Mouse (Mus musculus) ZHBTc4 (cell line): ENCODE measurements around the gene Rfesd.
A peak's percentile ranks its signal among the peaks of the same experiment; 100 is the strongest.

Experiments used
- DNase-seq: peaks from one replicate; pipeline ENCODE4 v3.0.0-alpha.2; 2011; ENCODE audit warnings: low read depth, low spot score

Gene Rfesd

DNA sequence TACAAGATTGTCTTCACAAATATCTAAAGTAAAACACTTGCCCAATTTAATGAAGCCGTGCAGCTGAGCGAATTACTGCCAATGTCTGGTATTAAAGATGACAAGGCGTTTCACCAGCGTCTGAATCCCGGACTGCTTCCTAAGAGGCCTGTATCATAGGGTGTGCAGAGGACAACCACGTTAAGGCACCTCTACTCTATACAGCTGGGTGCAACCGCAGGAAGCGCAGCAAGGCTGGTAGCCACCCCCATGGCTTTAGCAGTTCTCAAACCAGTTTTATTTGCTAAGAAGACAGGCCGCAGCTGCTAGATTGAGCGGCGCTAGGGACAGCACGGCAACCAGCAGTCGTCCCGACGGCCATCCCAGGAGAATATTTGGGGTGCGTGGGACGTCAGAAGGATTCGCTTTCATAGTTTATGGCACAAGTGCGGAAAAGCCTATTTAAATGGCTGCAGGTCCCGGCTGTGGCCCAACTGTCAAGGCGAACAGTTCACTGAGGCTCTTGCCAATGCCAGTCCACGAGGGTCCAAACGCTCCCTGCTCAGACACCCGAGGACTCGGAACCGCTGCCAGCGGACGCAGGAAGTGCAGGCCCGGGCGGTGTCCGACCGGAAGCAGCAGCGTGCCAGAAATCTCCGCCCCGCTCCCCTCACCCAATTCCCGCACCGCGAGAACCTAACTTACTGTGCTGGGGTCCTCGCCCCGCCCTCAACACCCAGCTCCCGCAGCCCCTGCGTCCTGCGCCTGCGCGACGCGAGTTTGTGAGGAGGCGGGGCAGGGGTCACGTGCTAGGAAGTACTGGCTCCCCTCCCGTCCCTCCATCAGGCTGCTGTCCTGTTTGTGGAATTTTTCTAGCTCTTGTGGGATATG lies at the start of gene Rfesd:
TSS of gene Rfesd (minus strand) at position 746 of the 870 bp plus-strand sequence.
- peak; percentile 99 for DNase-seq

DNA sequence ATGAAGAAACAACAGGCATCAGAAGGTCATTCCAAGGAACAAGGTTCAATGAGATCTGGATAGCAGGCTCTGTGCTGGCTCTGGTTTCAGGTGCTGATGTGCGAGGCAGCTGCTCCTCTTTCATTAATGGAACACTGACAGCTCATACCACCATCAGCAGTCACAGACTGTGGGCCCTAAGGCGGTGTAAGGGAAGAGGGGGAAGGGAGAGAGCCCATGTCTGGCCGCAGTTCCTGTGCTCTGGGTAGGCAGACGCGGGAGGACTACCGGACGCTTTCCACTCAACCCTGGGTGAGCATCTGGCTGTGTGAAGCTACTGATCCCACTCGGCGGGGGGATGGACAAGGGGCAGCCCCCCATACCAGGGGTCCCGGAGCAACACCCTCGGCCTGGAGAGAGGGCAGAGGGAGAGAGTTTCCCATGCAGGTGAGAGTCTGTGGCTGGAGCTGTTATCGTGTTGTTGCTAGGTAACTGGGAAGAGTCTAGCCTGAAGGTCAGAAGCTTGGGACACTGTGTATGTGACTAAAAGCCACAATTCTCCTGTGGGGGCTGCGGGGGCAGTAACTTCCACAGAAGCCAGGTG lies 45.9 kb upstream of the Rfesd start:
- DNase-seq, result peak; percentile 34

DNA sequence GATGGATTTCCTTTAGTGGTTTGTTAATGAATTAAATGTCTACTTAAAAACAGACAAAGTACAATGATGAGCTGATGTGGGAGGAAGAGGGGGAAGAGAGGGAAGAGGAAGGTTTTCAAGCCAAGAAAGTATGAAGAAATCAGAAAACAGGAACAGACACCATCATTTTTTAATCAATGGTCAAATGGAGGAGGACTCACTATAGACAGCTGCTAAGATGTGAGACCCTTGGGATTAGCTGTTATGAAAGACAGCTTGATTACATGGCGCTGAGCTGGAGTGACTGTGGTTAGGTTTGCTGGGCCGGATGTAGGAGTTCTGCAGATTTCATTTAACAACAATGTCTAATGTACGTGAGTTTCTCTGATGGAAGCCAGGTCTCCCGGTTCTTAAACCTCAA lies 45.0 kb upstream of the Rfesd start:
- DNase-seq, result no peak

DNA sequence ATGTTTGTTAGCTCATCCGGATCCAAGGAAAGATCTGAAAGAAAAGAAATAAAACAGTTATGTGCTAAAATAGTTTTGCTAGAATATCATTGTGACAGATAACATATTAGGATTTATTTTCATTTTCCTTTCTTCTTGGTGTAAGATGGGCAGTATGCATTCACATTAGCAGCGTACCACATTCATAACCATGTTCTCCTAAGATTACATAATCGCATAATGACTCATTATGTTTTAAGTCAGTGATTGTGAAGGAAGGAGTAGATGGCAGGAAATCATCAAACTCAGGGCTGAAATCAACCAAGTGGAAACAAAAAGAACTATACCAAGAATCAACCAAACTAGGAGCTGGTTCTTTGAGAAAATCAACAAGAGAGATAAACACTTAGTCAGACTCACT lies 44.0 kb upstream of the Rfesd start:
- DNase-seq, result no peak

DNA sequence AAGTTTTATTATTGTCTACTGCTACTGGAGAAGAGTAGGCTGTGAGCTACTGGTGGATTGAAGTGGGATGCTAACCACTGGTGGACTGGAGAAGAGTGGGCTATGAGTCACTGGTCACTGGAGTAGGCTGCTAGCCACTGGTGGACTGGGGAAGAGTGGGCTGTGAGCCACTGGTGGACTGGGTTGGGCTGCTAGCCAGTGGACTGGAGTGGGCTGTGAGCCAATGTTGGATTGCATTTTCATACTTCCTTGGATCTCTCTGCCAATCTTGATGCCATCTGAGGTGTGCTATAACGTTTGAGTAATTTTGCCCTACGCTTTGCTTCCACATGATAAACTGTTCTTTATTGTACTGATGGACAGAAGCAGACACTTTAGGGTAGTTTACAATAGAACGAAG lies 43.6 kb upstream of the Rfesd start:
- no peak for DNase-seq

DNA sequence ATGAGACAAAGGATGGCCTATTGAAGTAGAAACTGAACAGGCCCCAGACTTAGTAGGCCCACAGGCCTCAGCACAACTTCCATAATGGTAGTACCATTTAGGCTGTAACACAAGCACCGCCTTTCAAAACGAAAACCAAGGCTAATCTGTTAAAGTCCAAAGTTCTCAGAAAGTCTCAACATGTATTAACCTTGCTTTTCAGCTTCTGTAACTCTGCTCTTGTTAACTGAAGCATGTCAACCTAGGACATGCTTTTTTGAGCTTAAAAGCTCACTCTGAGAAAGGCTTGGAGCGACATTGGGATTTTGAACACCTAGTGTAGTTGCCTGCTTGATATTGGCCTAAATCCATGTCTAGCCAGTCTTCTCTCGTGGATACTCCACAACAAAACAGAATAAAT lies 41.1 kb upstream of the Rfesd start:
- DNase-seq, result no peak

DNA sequence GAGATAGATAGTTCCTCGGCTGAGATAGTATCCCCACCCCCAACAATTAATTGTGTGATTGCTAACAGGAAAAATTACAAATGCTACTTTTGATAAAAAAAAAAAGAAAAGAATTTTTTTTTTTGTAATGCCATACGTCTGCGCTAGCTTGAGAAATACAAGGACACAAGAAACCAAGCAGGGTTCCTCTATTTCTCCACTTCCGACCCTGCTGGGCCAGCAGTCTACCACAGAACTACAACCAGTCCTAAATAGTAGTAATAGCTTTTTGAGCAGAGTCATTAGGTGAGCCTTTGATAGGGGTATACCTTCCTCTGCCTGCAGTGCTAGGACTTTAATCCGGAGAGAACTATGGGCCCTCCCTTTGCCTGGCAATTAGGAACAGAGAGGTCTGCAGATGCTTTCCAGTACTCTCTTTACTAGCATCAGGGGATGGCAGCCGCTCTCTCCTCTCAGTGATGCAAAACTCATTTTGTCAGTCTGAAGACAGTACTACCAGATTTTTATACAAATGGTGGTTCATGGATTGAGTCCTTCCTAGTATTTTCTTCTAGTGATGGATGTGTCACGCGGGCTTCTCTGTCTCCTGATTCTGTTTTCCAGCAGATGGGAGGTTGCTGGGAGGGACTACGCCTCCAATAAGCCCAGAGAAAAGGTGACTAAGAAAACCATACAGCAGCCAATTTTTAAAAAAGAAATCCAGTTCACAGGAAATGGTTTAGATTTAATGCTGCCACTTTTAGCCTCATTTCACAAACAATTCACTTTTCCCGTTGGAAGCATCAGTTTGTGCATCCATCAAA lies 38.9 kb upstream of the Rfesd start:
- DNase-seq, result no peak

DNA sequence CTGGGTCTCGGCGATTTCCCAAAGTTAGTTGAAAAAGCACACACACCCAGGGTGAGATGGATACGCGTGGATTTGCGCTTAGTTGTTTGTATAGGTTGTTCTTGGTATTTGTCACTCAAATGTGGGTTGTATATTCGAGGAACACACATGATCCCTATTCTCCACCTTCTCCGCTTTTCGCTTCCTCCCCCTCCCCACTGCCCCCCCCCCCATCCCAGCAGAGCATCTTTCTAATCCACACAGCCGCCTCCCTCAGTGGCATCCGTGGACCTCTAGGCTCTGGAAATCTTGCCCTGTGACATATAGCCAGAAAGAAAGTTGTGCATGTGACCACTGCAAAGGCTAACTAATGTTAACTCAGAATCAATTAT lies 38.4 kb upstream of the Rfesd start, which contains the start of gene Gpr150:
TSS of gene Gpr150 (minus strand) at position 101 of the 371 bp plus-strand sequence.
- DNase-seq, result no peak

DNA sequence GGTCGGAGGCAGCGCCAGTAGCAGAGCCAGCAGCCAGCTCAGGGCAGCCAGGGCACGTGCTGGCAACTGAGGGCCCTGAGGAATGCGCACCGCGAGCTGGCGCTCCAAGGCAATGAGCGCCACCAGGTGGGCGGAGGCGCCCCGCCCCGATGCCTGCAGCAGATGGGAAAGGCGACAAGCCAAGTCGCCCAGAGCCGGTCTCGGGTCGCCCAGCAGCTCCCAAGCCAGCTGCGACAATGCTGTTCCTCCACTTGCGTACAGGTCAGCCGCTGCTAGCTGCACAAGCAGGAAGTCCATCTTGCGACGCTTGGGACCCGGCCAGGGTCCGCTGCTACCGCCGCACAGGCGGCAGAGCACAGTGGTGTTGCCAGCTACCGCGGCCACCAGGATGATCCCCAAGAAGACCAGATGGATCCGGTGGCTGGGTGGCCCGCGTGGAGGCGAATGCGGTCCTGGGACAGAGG lies 37.8 kb upstream of the Rfesd start:
- peak; percentile 92 for DNase-seq

DNA sequence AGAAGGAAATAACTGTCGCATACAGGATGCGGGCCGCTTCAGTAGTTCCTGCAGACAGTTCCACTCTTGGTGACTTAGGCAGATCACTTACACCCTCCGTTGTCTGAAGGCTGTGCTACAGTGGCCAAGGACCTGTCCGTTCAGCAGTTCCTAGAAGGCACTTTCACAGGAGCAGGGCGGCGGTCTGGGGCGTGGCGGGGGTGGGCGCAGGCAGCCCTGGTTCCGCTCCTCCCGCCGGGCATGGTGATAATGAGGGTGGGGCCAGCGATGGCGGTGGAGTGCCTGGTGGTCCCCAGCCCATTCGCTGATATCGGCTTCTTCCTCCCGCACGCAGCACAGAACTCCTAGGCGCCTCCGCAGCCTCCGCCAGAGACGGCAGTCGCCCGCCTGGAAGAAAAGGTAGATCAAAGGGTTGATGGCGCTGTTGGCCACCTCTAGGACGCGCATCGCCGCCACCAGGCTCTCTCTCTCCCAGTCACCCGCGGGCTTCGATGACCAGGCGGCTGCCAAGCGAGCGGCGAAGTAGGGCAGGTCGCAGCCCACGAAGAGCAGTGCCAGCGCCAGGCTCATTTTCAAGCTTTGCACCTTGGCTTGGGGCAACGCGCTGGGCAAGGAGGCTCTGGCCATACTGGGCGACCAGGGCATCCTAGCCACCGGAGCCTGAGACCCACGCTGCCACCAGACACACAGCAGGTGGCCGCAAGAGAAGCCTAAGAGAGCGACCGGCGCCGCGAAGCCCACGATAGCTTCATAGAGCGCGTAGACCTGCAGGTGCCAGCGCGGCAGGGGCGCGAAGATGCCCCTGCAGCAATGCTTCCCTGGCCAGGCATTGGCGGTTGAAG lies 37.1 kb upstream of the Rfesd start:
- DNase-seq, result peak; percentile 64

DNA sequence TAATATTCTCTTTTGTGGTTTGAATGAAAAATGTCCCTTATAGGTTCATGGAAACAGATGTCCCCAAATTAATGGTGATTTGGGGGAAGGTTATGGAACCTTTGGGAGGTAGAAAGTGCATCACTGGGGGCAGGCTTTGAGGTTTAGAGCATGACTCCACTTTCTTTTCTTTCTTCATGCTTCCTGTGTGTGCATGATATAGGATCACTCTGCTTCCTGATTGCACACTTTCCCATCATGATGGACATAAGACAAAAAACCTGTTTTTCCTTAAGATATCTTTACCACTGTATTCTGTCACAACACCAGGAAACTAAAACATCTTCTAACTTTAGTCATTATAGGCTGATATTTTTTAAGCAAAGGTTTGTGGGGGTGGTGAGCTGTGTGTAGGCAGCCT lies 26.5 kb upstream of the Rfesd start:
- DNase-seq, result no peak

DNA sequence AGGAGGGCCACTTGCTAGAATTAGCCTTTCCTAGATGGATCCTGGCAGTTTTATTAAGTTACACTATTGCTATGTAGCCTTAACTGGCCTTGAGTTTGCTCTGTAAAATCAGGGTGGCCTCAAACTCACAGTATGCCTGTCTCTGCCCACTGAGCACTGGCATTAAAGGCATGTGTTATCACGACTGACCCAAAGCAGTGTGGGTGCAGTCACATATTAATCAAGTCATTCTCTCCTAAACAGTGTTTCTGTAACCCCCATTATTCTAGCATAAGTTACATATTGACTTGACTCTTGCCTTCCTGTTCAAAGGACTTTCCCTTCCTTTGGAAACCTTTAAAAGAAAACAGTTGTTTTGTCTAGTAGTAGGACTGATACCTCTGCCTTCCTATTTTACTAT lies 23.9 kb upstream of the Rfesd start:
- no peak for DNase-seq

DNA sequence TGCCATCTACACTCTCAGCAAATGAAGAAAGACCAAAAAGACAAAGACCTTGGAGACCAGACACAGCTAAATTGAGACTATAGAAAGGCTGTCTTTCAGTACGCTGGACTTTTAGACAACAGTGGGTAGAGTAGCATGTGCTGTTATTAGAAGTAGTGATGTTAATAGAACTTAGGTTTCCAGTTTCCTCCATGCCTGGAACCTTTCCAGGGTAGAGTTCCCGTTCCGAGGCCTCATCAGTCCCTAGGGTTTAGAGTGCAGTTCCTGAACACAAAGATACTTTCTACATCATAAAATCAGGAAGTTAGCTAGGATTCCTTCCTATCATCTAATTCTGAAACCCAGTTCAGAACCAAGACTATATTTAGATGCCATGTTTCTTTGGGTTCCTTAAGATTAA lies 6.1 kb upstream of the Rfesd start:
- DNase-seq, result no peak

DNA sequence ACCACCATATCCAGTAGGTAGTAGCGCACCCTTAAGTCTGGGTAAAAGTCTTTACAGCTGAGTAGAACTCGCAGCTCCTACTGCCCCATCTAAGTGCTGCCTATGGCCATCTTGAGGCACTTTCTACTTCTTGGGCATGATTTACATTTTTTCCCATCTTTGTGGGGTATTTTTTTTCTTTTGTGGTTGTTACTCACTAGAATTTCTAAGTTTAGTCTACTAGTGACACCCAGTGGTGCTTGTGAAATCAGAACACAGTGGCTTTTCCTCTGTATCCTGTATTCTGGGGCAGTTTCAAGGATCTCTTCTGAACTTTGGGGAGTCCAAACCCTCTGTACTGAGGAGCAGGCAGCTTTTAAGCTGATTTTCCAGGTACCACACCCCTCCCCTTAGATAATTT lies 3.3 kb upstream of the Rfesd start:
- no peak for DNase-seq

DNA sequence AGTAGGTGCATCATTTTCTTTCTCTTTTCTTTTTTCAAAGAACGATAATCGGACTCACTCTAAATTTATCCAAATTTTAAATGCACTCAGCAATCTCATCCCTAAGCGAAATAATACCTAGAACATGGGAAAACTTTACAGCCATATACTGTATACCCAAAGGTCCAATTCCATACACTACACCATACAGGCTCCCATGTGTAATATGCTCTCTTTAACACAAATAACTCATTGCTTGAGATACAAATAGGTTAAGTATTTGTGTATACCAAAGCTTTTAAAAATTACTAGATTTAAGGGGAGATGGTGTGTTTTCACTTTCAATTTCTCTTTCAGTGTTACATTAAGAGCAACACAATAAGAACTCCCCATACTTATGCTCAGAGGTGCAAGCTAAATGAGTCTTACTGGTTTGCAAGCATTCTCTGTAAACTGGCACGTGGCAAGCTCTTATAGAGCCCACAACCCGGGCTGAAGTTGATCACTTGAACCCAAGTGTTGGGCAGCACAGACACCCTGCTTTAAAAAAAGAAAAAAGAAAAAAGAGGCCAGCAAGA lies 403 bp upstream of the Rfesd start:
- DNase-seq, result no peak

DNA sequence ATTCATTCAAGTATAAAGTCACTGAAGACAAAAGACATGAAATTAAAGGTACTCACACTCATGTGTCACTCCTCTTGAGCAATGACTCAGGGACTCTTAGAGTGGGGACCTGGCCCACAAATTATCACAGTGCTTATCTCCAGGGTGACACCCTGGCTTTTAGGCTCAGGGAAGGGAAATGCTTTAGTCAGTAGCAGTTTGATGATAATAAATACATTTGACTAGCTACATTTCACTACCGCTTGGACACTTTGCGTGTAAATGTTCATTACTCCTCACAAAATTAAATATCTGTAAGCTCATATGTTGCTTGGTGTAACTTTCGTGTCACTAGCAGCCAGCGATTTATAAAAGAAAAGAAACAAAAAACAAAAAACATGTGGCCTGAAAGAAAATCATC lies 1.1 kb downstream of the Rfesd start:
- DNase-seq, result peak; percentile 8

DNA sequence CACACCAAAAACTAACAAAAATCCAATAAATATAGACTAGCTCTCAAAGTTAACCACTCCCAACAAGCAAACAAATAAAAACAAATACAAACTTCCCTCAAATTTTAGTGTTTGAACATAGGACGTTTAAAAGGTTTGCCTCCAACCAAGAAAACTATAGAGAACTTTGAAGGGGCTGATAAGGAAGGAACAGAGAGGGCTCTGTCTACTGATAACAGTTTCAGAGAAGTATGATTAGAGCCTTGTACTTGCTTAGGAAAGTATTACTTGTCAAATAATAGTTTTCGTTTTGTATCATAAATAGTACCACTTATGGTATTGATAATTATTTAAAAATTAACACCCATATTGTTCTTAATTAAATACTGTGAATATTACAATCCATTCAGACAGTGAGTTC lies 4.0 kb downstream of the Rfesd start:
- DNase-seq, result no peak

DNA sequence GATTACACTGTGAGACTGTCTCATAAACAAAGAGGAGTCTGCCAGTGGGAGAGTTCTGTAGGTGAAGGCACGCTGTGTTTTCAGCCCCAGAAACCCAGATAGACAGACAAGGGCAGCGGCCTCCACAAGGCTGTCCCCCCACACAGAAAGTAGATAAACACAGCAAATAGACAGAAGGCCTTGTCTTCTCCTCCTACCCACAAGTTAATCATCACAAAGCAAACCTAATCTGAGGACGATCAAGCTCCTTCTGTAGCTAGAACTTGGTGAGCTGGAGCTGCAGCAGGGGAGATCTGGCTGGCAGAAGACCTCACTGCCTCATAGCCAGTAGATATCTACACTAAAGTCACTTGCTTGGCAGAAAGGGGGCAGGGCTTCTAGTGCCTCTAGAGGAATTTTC lies 15.2 kb downstream of the Rfesd start:
- DNase-seq, result no peak

DNA sequence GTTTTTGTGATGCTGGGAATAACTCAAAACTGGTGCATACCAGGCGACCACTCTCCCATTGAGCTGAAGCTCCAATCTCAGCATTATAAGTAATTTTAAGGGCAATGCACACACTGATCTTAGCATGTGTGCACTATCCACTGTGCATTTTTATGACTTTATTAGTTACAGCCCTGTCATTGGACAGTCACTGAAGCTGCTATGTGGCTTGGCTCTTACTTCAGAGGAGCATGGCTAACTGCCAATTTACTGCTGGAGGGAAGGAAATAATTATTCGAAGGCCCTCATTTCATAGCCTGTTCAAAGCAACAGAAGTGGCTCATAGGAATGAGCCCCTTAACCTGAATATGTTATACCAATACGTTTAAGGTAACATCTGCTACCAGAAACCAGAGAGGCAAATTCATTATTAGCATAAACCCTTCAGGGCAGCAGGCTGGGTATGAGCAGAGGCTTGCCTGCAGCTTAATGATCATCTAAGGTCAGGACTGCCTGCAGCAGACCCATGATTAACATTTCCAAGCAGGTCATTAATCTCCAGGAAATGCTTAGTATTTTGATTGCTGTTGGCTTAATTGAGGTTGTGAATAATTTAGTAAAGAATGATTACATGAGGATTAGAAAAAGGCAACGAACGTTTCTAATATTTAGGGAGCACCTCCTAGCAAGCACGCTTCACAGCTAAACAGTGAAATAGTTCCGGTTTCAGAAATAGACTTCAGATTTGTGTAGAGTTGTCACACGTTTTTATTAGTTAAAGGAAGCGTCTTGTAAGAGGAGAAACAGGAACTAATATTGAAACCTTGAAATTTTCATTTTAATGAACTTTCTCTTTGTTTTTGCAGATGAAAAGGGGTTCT lies 26.1 kb downstream of the Rfesd start:
- DNase-seq, result no peak

DNA sequence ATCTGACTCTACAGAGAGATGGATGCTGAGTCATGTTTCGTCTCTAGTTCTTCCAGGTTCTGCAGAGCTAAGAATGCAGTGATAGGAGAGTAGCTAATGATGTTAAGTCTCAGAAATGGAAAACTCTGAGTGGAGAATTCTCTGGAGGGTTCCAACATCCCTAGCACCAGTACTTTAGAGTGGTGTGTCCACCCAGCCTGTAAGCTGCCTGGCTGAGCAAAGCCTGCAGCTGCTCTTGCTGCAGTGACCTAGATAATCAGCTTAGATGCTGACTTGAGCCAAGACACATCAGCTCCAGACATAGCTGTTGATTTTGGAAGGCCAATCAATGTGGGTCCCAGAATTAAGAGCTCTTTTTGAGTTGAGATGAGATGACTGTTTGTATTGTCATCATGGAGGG lies 30.4 kb downstream of the Rfesd start:
- DNase-seq, result no peak
